28 mouse cellular contexts compared by ENCODE assay signal in the genomic region with DNA sequence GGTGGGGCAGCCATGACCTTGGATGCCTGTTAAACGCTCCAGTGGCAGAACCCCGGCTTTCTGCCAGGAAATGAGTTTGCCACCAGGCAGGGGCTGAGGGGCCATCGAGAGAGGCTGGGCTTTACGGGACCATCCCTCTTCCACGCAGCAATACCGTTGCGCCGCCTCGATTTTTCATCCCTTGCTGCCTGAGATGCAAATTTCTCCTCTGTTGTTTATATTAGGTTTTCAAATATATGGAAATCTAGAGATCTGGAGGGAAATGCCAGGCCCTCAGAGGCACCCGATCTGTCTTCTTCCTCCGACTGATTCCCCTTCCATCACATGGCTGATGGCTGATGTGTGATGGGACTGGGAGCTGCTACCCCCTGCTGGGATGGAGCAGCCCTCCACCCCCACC.
DNase-seq lines count a peak whose midpoint lies in the region; ATAC-seq and TF ChIP-seq lines count a peak whose summit lies in the region.
"Had no signal": no experiment of that assay in that cellular context is flagged by ENCODE, and none has a peak within 500 bp of the region (broad histone marks: within the 10 kb centered on the region; RNA-seq: fewer than 3 reads in every experiment).

No protein-coding gene starts in this region.

- H3K4me3 ChIP-seq in gastrocnemius, adult 2 months = no peak overlapping the region
- no peak overlapping the region for H3K4me3 ChIP-seq in hindbrain, embryonic 15.5 days
- H3K4me3 ChIP-seq in hindbrain, embryonic 16.5 days (ENCODE audit: low read length) = no peak overlapping the region
- H3K4me3 ChIP-seq in midbrain, postnatal 0 days (ENCODE audit: low read depth, low read length) = no peak overlapping the region
- H3K4me3 ChIP-seq: heart, adult 2 months; heart, embryonic 13.5 days; intestine, embryonic 15.5 days; liver, embryonic 12.5 days; stomach, embryonic 15.5 days had no signal

- H3K9me3 ChIP-seq in hindbrain, embryonic 15.5 days = no peaks in the 10 kb centered on the region
- no peaks in the 10 kb centered on the region for H3K9me3 ChIP-seq in hindbrain, embryonic 16.5 days (ENCODE audit: control insufficient read depth, low read length)
- H3K9me3 ChIP-seq in midbrain, postnatal 0 days (ENCODE audit: low read length) = no peaks in the 10 kb centered on the region
- H3K9me3 ChIP-seq: heart, embryonic 13.5 days; intestine, embryonic 15.5 days; stomach, embryonic 15.5 days had no signal

- DNase-seq in gastrocnemius, postnatal 25 days = peak; percentile 2
- no peak for DNase-seq in gastrocnemius, adult 2 months
- DNase-seq in urinary bladder, postnatal 10 days (ENCODE audit: low spot score) = peak; percentile 4
- no peak for DNase-seq in urinary bladder, adult 18-20 months (ENCODE audit: low spot score in 2 of 2)
- peak; percentile 11 for DNase-seq in midbrain, postnatal 0 days (ENCODE audit: low spot score)
- DNase-seq in lung, postnatal 25 days (ENCODE audit: low spot score) = no peak
- DNase-seq: adrenal gland, postnatal 25 days; B cell, adult 2 months; cerebellum, adult 18-20 months; cerebellum, postnatal 14 days; gastrocnemius, postnatal 36 days; heart, adult 2 months; heart, postnatal 10 days; kidney, adult 2 months; kidney, postnatal 36 days; left cerebral cortex, postnatal 4 days; liver, postnatal 0 days; right cerebral cortex, postnatal 25 days; thymus, adult 18-20 months; thymus, postnatal 25 days had no signal

- H3K9ac ChIP-seq in hindbrain, embryonic 15.5 days = no peak overlapping the region
- H3K9ac ChIP-seq in hindbrain, embryonic 16.5 days (ENCODE audit: low read depth, low read length) = no peak overlapping the region
- H3K9ac ChIP-seq in midbrain, postnatal 0 days (replicated peaks; ENCODE audit: low read length, poor library complexity, severe bottlenecking) = no peak overlapping the region
- H3K9ac ChIP-seq: heart, embryonic 13.5 days; intestine, embryonic 15.5 days; liver, embryonic 12.5 days; liver, postnatal 0 days; stomach, embryonic 15.5 days had no signal

- WGBS in hindbrain, embryonic 15.5 days = 44% methylated on average over 11 of the region's 11 CpGs
- WGBS in hindbrain, embryonic 16.5 days = 48% methylated on average over 11 of the region's 11 CpGs
- WGBS in midbrain, postnatal 0 days = 39% methylated on average over 11 of the region's 11 CpGs

- no peaks in the 10 kb centered on the region for H3K36me3 ChIP-seq in hindbrain, embryonic 15.5 days
- H3K36me3 ChIP-seq in hindbrain, embryonic 16.5 days (ENCODE audit: control insufficient read depth, insufficient read depth, low read length) = no peaks in the 10 kb centered on the region
- H3K36me3 ChIP-seq in midbrain, postnatal 0 days (ENCODE audit: insufficient read depth, low read length) = no peaks in the 10 kb centered on the region
- H3K36me3 ChIP-seq: heart, embryonic 13.5 days; intestine, embryonic 15.5 days; liver, embryonic 12.5 days; stomach, embryonic 15.5 days had no signal

- intact Hi-C loops in gastrocnemius, adult 2 months (cut with DNase I) = no loop called here

- TF ChIP-seq CTCF in gastrocnemius, adult 2 months (IDR thresholded peaks at IDR 0.05) = no peak
- TF ChIP-seq CTCF in midbrain, postnatal 0 days (IDR thresholded peaks at IDR 0.05) = 0 out of 2 replicates have a peak, but pooled peaks have one; percentile 15

- H3K4me1 ChIP-seq in hindbrain, embryonic 15.5 days (replicated peaks) = 0 out of 2 replicates have a peak, but pooled peaks cover 5% of the 10 kb centered on the region
- no peaks in the 10 kb centered on the region for H3K4me1 ChIP-seq in hindbrain, embryonic 16.5 days (ENCODE audit: control insufficient read depth, insufficient read depth, low read depth, low read length)
- no peaks in the 10 kb centered on the region for H3K4me1 ChIP-seq in midbrain, postnatal 0 days (ENCODE audit: insufficient read depth, low read length)
- H3K4me1 ChIP-seq: heart, embryonic 13.5 days; intestine, embryonic 15.5 days; liver, embryonic 12.5 days; stomach, embryonic 15.5 days had no signal

- H3K4me2 ChIP-seq in hindbrain, embryonic 15.5 days = no peak overlapping the region
- H3K4me2 ChIP-seq in hindbrain, embryonic 16.5 days (ENCODE audit: low read length) = no peak overlapping the region
- H3K4me2 ChIP-seq in midbrain, postnatal 0 days (ENCODE audit: low read depth, low read length, poor library complexity, severe bottlenecking) = no peak overlapping the region
- H3K4me2 ChIP-seq: heart, embryonic 13.5 days; intestine, embryonic 15.5 days; liver, embryonic 12.5 days; stomach, embryonic 15.5 days had no signal

- no peak for ATAC-seq in hindbrain, embryonic 15.5 days (ENCODE audit: low FRiP score, low read depth)
- no peak for ATAC-seq in hindbrain, embryonic 16.5 days
- ATAC-seq in midbrain, postnatal 0 days (ENCODE audit: low FRiP score) = no peak
- ATAC-seq: intestine, embryonic 15.5 days; liver, embryonic 12.5 days; liver, postnatal 0 days; lung, postnatal 0 days had no signal

- H3K27ac ChIP-seq in gastrocnemius, adult 2 months = no peak overlapping the region
- H3K27ac ChIP-seq in hindbrain, embryonic 15.5 days (replicated peaks) = peak overlapping the region; percentile 2; the same call in 1 of the 2 replicates
- no peak overlapping the region for H3K27ac ChIP-seq in hindbrain, embryonic 16.5 days (ENCODE audit: low read depth, low read length)
- H3K27ac ChIP-seq in midbrain, postnatal 0 days (ENCODE audit: low read depth, low read length) = peak overlapping the region; percentile 62; the same call in 1 of the 2 replicates
- H3K27ac ChIP-seq: heart, adult 2 months; heart, embryonic 13.5 days; intestine, embryonic 15.5 days; liver, embryonic 12.5 days; macrophage; stomach, embryonic 15.5 days had no signal

- no peaks in the 10 kb centered on the region for H3K27me3 ChIP-seq in hindbrain, embryonic 15.5 days
- H3K27me3 ChIP-seq in hindbrain, embryonic 16.5 days (replicated peaks; ENCODE audit: control insufficient read depth, insufficient read depth, low read length) = no peaks in the 10 kb centered on the region
- no peaks in the 10 kb centered on the region for H3K27me3 ChIP-seq in midbrain, postnatal 0 days (ENCODE audit: insufficient read depth, low read length)
- H3K27me3 ChIP-seq: intestine, embryonic 15.5 days; liver, embryonic 12.5 days; stomach, embryonic 15.5 days had no signal

Comparison
In these comparisons a context has a peak if more than half of its experiments do, and no peak if none do; other contexts are left out.
1. DNase-seq: peak in gastrocnemius, postnatal 25 days (single experiment), urinary bladder, postnatal 10 days (single experiment) and midbrain, postnatal 0 days (single experiment); none in gastrocnemius, adult 2 months (single experiment), urinary bladder, adult 18-20 months (0 of 2) and lung, postnatal 25 days (single experiment).
2. H3K27ac ChIP-seq: peak in hindbrain, embryonic 15.5 days (single experiment) and midbrain, postnatal 0 days (single experiment); none in gastrocnemius, adult 2 months (single experiment) and hindbrain, embryonic 16.5 days (single experiment).